Mouse (Mus musculus) heart, postnatal 10 days (tissue): Measurements from ENCODE around the gene Pex1. TPM values are rescaled to one million over a fixed set of nuclear protein-coding genes. Genes with fewer than 3 reads are reported as not detected.
"Not testable (repeated sequence)": the region's sequence is repeated elsewhere in the genome, so short reads cannot be mapped to it uniquely, and the experiment has no call there.

Experiments
- DNase-seq, 2 experiments: peaks; one replicate each; pipeline ENCODE4 v3.0.0; 2021
- intact Hi-C: fragments of 180-260 bp; cut with DNase I; formaldehyde crosslinking; loops from one replicate; pipeline ENCODE4 v1.15.1; 2025
- total RNA-seq, 2 experiments: library from RNA; stranded (reverse); gene quantifications; 2 replicates each; pipeline ENCODE4 v1.2.3; 2021

Pex1 gene
- total RNA-seq: 10 to 100 TPM; 11.0 to 12.1 TPM

DNA sequence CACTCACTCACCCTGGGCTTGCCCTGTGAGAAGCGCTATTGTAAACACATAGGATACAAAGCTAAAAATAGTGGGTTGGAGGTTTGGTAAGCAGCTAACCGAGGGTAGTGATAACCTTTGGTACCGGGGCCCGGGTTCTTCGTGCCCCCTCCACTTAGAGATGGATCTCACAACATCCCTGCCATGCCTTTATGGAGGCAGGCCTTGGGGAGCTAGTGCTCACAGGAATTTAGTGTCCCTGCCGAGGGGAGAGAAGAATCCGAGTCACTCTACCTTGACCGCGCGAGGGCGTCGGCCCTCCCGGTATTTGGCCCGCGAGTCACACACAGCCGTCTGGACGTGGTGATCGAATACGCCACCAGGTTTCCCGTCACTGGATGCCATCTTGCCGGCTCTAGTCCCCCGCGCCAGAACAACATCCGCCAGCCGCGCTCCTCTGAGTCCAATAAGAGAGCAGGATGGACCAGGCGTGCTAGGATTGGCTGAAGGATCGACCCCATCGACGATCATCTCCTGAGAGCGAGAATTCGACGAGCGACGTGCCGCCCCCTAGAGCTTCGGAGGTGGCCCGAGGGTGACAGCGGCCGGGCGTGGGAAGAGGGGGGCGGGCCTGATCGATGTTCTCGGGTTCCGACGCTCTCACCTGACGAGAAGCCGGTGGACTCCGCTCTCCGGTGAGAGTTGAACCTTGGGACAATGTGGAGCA, at the start of gene Pex1:
Gene Pex1, plus strand, starts transcription at position 374 of the 706 bp plus-strand sequence.
- peak; percentile 97 to 98 for DNase-seq
- intact Hi-C loops: no loop called here

DNA sequence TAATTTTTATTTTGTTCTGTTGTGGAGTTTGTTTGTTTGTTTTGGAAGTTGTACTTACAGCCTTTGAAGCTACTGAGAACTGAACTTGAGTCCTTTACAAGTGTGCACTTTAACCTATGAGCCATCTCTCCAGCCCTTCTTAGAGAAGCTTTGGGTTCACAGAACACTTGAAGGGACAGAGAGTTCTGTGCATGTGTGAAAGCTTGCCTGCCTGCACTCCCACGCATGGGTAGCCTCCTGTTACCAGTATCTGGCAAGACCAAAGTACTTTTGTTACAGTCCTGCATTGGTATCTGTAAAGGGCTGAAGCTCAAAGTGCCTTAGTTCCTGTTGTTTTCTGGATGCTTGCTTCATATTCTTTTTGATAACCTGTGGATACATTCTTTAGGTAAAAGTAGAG, 49.6 kb upstream of the Pex1 start:
- intact Hi-C loops: no loop called here
- DNase-seq: no peak

- no peak for DNase-seq
- intact Hi-C loops: no loop called here
These were observed 44.4 kb upstream of the Pex1 start for GRCm38 (mm10) chr5:3551481-3551880.

DNA sequence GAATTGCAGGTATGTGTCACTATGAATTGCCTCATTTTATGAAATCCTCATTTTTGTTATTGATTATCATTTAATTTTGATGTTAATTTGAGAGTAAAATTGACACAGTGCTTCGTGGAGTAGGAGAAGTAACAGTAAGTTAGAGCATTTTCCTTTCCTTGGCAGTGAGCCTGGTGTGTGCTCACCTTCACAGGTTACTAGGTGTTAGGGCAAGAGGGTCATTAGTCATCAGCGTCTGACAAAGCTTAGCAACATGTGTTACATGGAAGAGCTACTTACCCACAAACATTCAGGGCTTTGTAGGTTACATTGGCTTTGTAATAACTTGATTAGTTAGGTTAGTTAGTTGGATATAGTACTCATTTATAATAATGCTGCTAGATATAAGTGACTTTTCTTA, 41.7 kb upstream of the Pex1 start:
- no peak for DNase-seq
- intact Hi-C loops: no loop called here

DNA sequence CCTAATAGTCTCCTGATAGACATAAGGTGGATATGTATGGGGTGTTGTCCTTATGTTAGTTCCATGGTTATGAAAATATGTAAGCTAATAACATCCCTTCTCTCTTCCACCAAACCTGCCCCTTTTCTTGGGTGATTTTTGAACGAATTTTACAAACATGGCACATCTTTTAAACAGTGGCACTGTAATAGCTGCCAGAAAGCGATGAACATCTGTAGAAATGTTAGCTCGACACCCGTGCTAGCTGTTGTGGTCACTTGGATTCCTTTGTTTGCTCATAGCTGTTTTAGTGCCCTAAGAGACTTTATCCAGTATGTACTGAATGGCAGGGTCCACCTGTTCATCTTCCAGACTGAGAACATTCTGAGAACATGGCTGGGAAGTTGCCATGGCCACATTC, 24.6 kb upstream of the Pex1 start, which contains the start of gene 1700109H08Rik:
Gene 1700109H08Rik, plus strand, starts transcription at position 301 of the 400 bp plus-strand sequence.
- no peak for DNase-seq
- intact Hi-C loops: no loop called here

DNA sequence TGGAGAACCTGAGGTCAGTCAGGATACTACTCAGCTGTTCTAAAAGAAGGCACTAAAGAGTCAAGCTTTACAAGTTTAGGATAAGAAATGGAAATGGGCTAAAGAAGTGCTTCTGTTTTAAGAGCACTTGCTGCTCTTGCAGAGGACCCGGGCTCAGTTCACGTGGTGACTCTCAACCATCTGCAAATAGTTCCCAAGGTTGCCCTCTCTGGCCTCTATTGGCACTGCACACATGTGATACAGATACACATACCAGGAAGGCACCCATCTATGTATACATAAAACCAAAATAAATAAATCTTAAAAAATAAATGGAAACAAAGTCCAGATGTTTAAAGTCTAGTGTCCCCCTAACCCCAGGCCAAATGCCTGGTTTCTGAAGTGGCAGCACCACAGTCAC, 21.0 kb upstream of the Pex1 start:
- intact Hi-C loops: no loop called here
- DNase-seq: no peak

DNA sequence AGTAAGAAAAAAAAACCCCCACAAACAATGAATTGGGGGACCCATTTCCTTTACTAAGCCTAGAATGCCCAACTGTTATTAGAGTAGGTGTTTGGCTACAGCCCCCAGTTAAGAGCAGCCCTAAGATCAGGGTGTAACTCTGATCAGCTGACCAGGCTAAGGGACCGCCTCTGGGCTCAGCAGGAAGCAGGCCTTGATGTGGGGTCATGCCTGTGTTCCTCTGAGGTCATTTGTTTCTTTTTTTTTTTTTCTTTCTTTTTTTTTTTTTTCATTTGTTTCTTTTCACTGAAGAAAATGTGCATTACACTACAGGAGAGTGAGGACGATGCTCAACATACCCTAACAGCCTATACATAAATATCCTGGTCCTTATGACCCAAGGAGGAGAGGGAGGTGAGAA, 17.9 kb upstream of the Pex1 start:
- intact Hi-C loops: no loop called here
- no peak for DNase-seq

GRCm38 (mm10) chr5:3579066-3579465, 16.8 kb upstream of the Pex1 start:
- no peak for DNase-seq
- intact Hi-C loops: no loop called here

DNA sequence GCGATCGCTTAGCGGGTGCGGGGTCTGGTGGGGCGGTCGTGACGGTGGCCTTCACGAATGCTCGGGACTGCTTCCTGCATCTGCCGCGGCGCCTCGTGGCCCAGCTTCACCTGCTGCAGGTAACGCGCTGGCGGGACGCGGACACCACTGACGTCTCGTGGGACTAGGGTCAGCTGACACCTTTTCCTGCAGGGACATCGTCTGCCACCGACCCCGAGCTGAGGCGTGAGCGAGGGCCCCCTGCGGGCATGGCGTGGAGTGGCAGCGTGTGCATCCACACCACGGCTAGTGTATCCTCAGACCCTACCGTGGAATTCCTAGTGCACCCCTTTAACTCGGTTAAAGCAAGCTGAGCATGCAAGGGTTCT, 517 bp downstream of the Pex1 start, which contains the start of gene Rbm48:
Gene Rbm48, minus strand, starts transcription at position 187 of the 368 bp plus-strand sequence.
- intact Hi-C loops: no loop called here
- peak; percentile 80 to 87 for DNase-seq

- intact Hi-C loops: no loop called here
- no peak for DNase-seq
These were observed 1.3 kb downstream of the Pex1 start for GRCm38 (mm10) chr5:3597171-3597570.

DNA sequence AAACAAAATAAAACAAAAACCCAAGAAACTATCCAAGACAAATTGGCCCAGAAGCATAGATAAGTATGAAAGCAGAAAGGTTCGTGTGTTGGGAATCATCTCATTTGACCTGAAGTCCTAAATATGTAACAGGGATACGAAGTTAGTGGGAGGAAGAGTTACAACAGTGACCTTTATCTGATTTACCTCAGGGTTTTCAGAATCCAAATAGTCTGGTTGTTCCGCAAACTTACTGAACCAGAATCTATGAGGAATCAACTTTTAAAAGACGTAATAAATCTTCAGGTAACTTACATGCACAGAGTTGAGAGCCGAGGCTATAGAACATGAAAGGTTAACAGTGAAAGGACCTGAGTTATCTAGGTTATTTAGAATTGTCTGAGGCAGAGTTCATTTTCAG, 2.9 kb downstream of the Pex1 start:
- no peak for DNase-seq
- intact Hi-C loops: no loop called here

DNA sequence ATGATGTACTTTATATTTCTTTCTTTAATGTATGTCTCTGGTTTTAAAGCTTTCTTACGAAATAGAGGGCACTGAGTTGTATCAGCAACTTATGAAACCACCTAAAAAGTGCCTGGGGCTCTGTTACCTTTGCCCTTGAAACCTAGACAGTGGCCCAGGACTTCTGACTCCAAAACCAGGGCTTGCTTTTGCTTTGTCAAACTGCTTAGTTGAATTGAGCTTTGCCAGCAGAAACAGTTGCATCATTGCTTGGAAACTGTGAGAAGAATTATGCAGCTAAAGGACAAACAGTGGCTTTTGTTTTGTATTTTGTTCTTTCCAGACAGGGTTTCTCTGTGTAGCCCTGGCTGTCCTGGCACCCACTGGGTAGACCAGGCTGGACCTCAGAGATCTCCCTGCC, 4.4 kb downstream of the Pex1 start:
- no peak for DNase-seq
- intact Hi-C loops: no loop called here

DNA sequence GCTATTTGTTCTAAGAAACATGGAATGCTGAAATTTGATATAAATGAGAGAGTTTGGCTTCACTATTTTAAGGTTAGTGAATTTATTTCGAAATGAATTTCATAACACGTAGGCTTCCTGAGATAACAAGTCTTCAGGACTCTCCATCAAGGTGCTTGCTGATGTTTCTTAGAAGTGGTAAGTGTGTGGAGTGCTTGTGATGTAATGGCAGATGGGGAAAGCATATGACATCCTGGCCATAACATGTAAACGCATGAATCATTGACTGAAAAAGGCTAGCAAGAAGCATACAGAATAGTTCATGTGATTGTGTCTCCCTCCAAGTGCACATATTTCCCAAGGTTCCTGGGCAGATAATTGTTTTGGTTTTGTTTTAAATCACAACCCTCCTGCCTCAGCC, 4.9 kb downstream of the Pex1 start:
- intact Hi-C loops: no loop called here
- no peak for DNase-seq

- intact Hi-C loops: no loop called here
- DNase-seq: no peak
These were observed 11.2 kb downstream of the Pex1 start for GRCm38 (mm10) chr5:3607114-3607513.

GRCm38 (mm10) chr5:3609241-3609640, 13.4 kb downstream of the Pex1 start:
- intact Hi-C loops: no loop called here
- DNase-seq: no peak

GRCm38 (mm10) chr5:3611835-3612234, 16.0 kb downstream of the Pex1 start:
- intact Hi-C loops, DNase-seq: not testable (repeated sequence)

GRCm38 (mm10) chr5:3620486-3620885, 24.6 kb downstream of the Pex1 start:
- DNase-seq: no peak
- intact Hi-C loops: no loop called here

GRCm38 (mm10) chr5:3630055-3630454, 34.2 kb downstream of the Pex1 start:
- intact Hi-C loops: no loop called here
- DNase-seq: no peak

DNA sequence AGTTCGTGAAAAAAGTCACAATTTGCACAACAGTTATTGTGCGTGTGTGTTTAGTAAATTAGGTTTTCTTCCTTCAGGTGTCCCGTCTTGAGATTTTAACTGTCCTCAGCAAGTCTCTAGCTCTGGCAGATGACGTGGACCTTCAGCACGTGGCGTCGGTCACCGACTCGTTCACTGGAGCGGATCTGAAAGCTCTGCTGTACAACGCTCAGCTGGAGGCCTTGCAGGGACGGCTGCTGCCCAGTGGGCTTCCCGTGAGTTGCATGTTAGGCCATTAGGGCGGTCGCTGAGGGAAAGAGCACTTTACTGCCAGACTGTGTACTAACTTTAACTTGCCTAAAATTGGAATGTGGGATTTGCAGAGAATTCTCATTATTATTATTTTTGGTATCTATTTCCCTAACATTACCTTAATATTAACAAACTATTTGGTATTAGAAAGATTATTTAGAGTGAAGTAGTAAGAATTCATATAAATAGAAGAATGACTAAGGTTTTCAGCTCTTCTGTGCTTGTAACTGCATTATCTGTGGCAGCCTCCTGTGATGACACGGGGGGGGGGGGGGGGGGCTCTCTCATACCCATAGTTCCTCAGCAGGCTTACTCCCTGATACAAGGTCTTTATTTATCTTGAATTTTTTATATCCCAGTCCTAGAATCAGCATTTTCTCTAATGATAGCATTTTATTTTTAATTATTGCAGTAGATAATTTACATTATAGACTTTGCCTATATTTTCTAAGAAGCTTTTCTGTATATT, 35.8 kb downstream of the Pex1 start:
- intact Hi-C loops: no loop called here
- no peak for DNase-seq

DNA sequence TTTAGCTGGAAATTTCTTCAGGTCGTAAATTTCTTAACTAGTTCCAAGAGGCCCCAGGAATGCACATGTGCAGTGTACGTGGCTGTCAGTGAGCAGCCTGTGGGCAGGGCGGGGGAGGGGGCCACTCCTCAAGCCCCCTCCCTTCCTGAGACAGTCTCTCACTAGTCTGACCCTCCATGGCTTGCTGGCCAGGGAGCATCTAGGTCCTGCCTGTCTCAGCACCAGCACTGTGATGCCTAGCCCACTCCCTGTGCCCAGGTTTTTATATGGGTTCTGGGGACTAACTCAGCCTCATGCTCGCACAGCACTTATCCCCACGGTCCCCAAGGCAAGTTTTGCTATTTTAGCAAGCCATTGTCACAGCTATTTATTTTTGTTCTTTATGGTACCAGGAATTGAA, 36.4 kb downstream of the Pex1 start:
- no peak for DNase-seq
- intact Hi-C loops: no loop called here

GRCm38 (mm10) chr5:3633315-3633714, 37.4 kb downstream of the Pex1 start:
- intact Hi-C loops: no loop called here
- no peak for DNase-seq

GRCm38 (mm10) chr5:3633951-3634350, 38.1 kb downstream of the Pex1 start:
- no peak for DNase-seq
- intact Hi-C loops: no loop called here
